Mouse (Mus musculus): Measurements from ENCODE around the gene Synpr.

- TF ChIP-seq GATA1 (IDR thresholded peaks at IDR 0.05; ENCODE audit: borderline replicate concordance, low read length), result no peak
- TF ChIP-seq CTCF (IDR thresholded peaks at IDR 0.05; ENCODE audit: low read depth, low read length), result no peak
These were observed 169.1 kb downstream of the Synpr start for GRCm38 (mm10) chr14:13453461-13454204.

Data from G1E (cell line).